8 mouse cellular contexts compared by ENCODE assay signal in genomic region chr12:83072951-83073878, GRCm38 (mm10).
DNase-seq lines count a peak whose midpoint lies in the region; ATAC-seq and TF ChIP-seq lines count a peak whose summit lies in the region.

No protein-coding gene starts in this region.

- peak overlapping the region; percentile 35; the same call in 1 of the 2 replicates for H3K9ac ChIP-seq in hindbrain, embryonic 13.5 days
- H3K9ac ChIP-seq in neural tube, embryonic 14.5 days (replicated peaks; ENCODE audit: low read depth, low read length): no peak overlapping the region

- H3K4me1 ChIP-seq in hindbrain, embryonic 13.5 days (replicated peaks): peaks cover 32% of the 10 kb centered on the region
- H3K4me1 ChIP-seq in neural tube, embryonic 14.5 days (ENCODE audit: control insufficient read depth, insufficient read depth, low read length): peaks cover 7% of the 10 kb centered on the region; the same call in 1 of the 2 replicates

- H3K9me3 ChIP-seq in hindbrain, embryonic 13.5 days: no peaks in the 10 kb centered on the region
- no peaks in the 10 kb centered on the region for H3K9me3 ChIP-seq in neural tube, embryonic 14.5 days (ENCODE audit: control insufficient read depth, low read length)

- ATAC-seq in hindbrain, embryonic 13.5 days (ENCODE audit: low FRiP score): peak; percentile 88
- ATAC-seq in neural tube, embryonic 14.5 days (ENCODE audit: low read depth): peak; percentile 84; the same call in 1 of the 2 replicates

- intact Hi-C loops in gastrocnemius, adult 2 months (cut with DNase I): no loop called here
- intact Hi-C loops in left cerebral cortex, postnatal 14 days (cut with DNase I): no loop called here

- peak; percentile 63 for DNase-seq in adrenal gland, postnatal 10 days
- peak; percentile 97 for DNase-seq in c-Kit-positive CD71-positive TER-119-positive erythroid progenitor cells, embryonic 14.5 days (ENCODE audit: low spot score)
- peak; percentile 75 for DNase-seq in gastrocnemius, adult 2 months
- DNase-seq in lung, adult 18-20 months: peak; percentile 35 to 66
- no peak for DNase-seq in urinary bladder, postnatal 10 days (ENCODE audit: low spot score)
- DNase-seq in left cerebral cortex, postnatal 14 days (ENCODE audit: low spot score in 2 of 2): no peak

- H3K4me3 ChIP-seq in gastrocnemius, adult 2 months: no peak overlapping the region
- H3K4me3 ChIP-seq in hindbrain, embryonic 13.5 days: no peak overlapping the region
- no peak overlapping the region for H3K4me3 ChIP-seq in neural tube, embryonic 14.5 days (ENCODE audit: low read depth, low read length)

- no peak overlapping the region for H3K27ac ChIP-seq in gastrocnemius, adult 2 months
- peak overlapping the region; percentile 73 for H3K27ac ChIP-seq in hindbrain, embryonic 13.5 days
- H3K27ac ChIP-seq in neural tube, embryonic 14.5 days (ENCODE audit: low read depth, low read length): no peak overlapping the region

- 35% methylated on average over 13 of the region's 13 CpGs for WGBS in hindbrain, embryonic 13.5 days
- WGBS in neural tube, embryonic 14.5 days: 27% methylated on average over 13 of the region's 13 CpGs

- no peak overlapping the region for H3K4me2 ChIP-seq in hindbrain, embryonic 13.5 days
- no peak overlapping the region for H3K4me2 ChIP-seq in neural tube, embryonic 14.5 days (ENCODE audit: low read depth, low read length)

- H3K27me3 ChIP-seq in hindbrain, embryonic 13.5 days: no peaks in the 10 kb centered on the region
- no peaks in the 10 kb centered on the region for H3K27me3 ChIP-seq in neural tube, embryonic 14.5 days (ENCODE audit: control insufficient read depth, insufficient read depth, low read length)

- TF ChIP-seq CTCF in gastrocnemius, adult 2 months (IDR thresholded peaks at IDR 0.05): no peak

- no peaks in the 10 kb centered on the region for H3K36me3 ChIP-seq in hindbrain, embryonic 13.5 days
- no peaks in the 10 kb centered on the region for H3K36me3 ChIP-seq in neural tube, embryonic 14.5 days (ENCODE audit: control insufficient read depth, insufficient read depth, low read length)

Comparison
In these comparisons a context has a peak if more than half of its experiments do, and no peak if none do; other contexts are left out.
1. DNase-seq: peak in adrenal gland, postnatal 10 days (single experiment), c-Kit-positive CD71-positive TER-119-positive erythroid progenitor cells, embryonic 14.5 days (single experiment), gastrocnemius, adult 2 months (single experiment) and lung, adult 18-20 months (2 of 2); none in urinary bladder, postnatal 10 days (single experiment) and left cerebral cortex, postnatal 14 days (0 of 2).